Mouse (Mus musculus): ENCODE results near the gene Rpusd4. TPM values are rescaled to one million over a fixed set of nuclear protein-coding genes. Genes with fewer than 3 reads are reported as not detected.

The Rpusd4 gene
- polyA plus RNA-seq, 1 experiment from 2014 or later: 24.2 TPM

GRCm38 (mm10) chr9:35310377-35310776 lies 42.7 kb downstream of the Rpusd4 start:
- no peak overlapping the region for H3K4me2 ChIP-seq (ENCODE audit: low read length)
- whole genome bisulfite sequencing: 68% methylated on average over 6 of the region's 6 CpGs
- H3K4me1 ChIP-seq (ENCODE audit: control insufficient read depth in 2 of 2, insufficient read depth in 2 of 2, low read length in 2 of 2): peaks cover 12 to 19% of the 10 kb centered on the region in 2 experiments
- no peak for ATAC-seq (ENCODE audit: insufficient number of reproducible peaks, insufficient read depth, low FRiP score, low read depth)
- no peak overlapping the region for H3K9ac ChIP-seq (ENCODE audit: low read length)
- H3K4me3 ChIP-seq (ENCODE audit: control insufficient read depth in 1 of 2, insufficient read depth in 1 of 2, low read depth in 1 of 2, low read length in 2 of 2): no peak overlapping the region
- H3K9me3 ChIP-seq (ENCODE audit: control insufficient read depth, low read length): no peaks in the 10 kb centered on the region
- no peaks in the 10 kb centered on the region for H3K36me3 ChIP-seq (ENCODE audit: control insufficient read depth, insufficient read depth, low read length)
- no peak overlapping the region for H3K27ac ChIP-seq (replicated peaks in 1 of 2; ENCODE audit: control insufficient read depth in 1 of 2, insufficient read depth in 1 of 2, low read depth in 2 of 2, low read length in 2 of 2)
- no peaks in the 10 kb centered on the region for H3K27me3 ChIP-seq (ENCODE audit: control insufficient read depth, insufficient read depth, low read length)

DNA sequence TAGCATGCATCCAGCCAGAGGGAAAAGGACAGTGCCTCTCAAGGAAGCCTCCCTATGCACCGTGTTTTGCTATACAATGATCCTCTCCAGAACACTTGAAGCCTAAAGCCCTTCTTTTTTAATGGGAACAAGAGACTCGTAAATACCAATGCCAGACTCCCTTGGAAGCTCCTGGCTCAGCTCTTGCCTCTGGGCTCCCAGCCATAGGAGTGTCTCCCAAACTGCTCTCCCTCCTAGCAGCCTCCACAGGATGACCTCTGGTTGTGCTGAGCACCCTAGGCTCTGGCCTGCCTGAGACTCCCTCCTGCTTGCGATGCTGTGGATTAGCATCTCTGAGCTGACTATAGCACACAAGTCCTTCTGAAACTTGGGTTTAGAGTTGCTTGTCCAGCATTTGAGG lies 44.9 kb downstream of the Rpusd4 start:
- WGBS: 52% methylated on average over 3 of the region's 3 CpGs
- Histone ChIP-seq H3K27ac (replicated peaks in 1 of 2; ENCODE audit: control insufficient read depth in 1 of 2, insufficient read depth in 1 of 2, low read depth in 2 of 2, low read length in 2 of 2) (no peak overlapping the region), H3K4me1 (ENCODE audit: control insufficient read depth in 2 of 2, insufficient read depth in 2 of 2, low read length in 2 of 2) (peaks cover 16 to 24% of the 10 kb centered on the region in 2 experiments), H3K4me3 (ENCODE audit: control insufficient read depth in 1 of 2, insufficient read depth in 1 of 2, low read depth in 1 of 2, low read length in 2 of 2) (no peak overlapping the region), H3K9me3 (ENCODE audit: control insufficient read depth, low read length) (no peaks in the 10 kb centered on the region), H3K4me2 (ENCODE audit: low read length) (no peak overlapping the region), H3K36me3 (ENCODE audit: control insufficient read depth, insufficient read depth, low read length) (no peaks in the 10 kb centered on the region), H3K27me3 (ENCODE audit: control insufficient read depth, insufficient read depth, low read length) (no peaks in the 10 kb centered on the region), H3K9ac (ENCODE audit: low read length) (no peak overlapping the region)
- ATAC-seq (ENCODE audit: insufficient number of reproducible peaks, insufficient read depth, low FRiP score, low read depth): no peak

GRCm38 (mm10) chr9:35313601-35314000 lies 45.9 kb downstream of the Rpusd4 start:
- Histone ChIP-seq H3K4me1 (ENCODE audit: control insufficient read depth in 2 of 2, insufficient read depth in 2 of 2, low read length in 2 of 2) (peaks cover 19 to 24% of the 10 kb centered on the region in 2 experiments), H3K36me3 (ENCODE audit: control insufficient read depth, insufficient read depth, low read length) (no peaks in the 10 kb centered on the region), H3K4me2 (ENCODE audit: low read length) (no peak overlapping the region), H3K9ac (ENCODE audit: low read length) (no peak overlapping the region), H3K4me3 (ENCODE audit: control insufficient read depth in 1 of 2, insufficient read depth in 1 of 2, low read depth in 1 of 2, low read length in 2 of 2) (no peak overlapping the region), H3K27ac (replicated peaks in 1 of 2; ENCODE audit: control insufficient read depth in 1 of 2, insufficient read depth in 1 of 2, low read depth in 2 of 2, low read length in 2 of 2) (no peak overlapping the region; a peak in 1 of 4 replicates), H3K27me3 (ENCODE audit: control insufficient read depth, insufficient read depth, low read length) (no peaks in the 10 kb centered on the region), H3K9me3 (ENCODE audit: control insufficient read depth, low read length) (no peaks in the 10 kb centered on the region)
- WGBS: 28% methylated on average over 4 of the region's 4 CpGs
- no peak for ATAC-seq (ENCODE audit: insufficient number of reproducible peaks, insufficient read depth, low FRiP score, low read depth)

DNA sequence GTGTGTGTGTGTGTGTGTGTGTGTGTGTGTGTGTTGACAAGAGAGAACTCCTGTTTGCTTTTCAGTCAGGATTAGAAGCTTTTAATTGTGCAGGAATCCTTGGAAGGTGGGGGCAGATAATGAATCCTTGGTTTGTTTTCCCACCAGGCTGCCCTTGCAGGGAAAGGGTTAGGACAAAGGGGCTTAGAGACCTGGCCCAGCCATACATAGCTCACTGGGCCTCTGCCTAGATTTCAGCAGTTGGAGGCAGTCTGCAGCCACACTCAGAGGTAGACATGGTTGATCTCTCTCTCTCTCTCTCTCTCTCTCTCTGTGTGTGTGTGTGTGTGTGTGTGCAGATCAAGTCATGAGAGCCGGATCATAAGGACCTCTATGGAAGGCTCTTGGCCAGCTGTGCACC lies 46.6 kb downstream of the Rpusd4 start:
- ATAC-seq (ENCODE audit: insufficient number of reproducible peaks, insufficient read depth, low FRiP score, low read depth): no peak
- Histone ChIP-seq H3K4me1 (ENCODE audit: control insufficient read depth in 2 of 2, insufficient read depth in 2 of 2, low read length in 2 of 2) (peaks cover 19 to 24% of the 10 kb centered on the region in 2 experiments), H3K4me3 (ENCODE audit: control insufficient read depth in 1 of 2, insufficient read depth in 1 of 2, low read depth in 1 of 2, low read length in 2 of 2) (no peak overlapping the region), H3K27me3 (ENCODE audit: control insufficient read depth, insufficient read depth, low read length) (no peaks in the 10 kb centered on the region), H3K9ac (ENCODE audit: low read length) (no peak overlapping the region), H3K36me3 (ENCODE audit: control insufficient read depth, insufficient read depth, low read length) (no peaks in the 10 kb centered on the region), H3K9me3 (ENCODE audit: control insufficient read depth, low read length) (no peaks in the 10 kb centered on the region), H3K4me2 (ENCODE audit: low read length) (no peak overlapping the region), H3K27ac (replicated peaks in 1 of 2; ENCODE audit: control insufficient read depth in 1 of 2, insufficient read depth in 1 of 2, low read depth in 2 of 2, low read length in 2 of 2) (no peak overlapping the region)
- 64% methylated on average over 1 of the region's 1 CpGs for WGBS

DNA sequence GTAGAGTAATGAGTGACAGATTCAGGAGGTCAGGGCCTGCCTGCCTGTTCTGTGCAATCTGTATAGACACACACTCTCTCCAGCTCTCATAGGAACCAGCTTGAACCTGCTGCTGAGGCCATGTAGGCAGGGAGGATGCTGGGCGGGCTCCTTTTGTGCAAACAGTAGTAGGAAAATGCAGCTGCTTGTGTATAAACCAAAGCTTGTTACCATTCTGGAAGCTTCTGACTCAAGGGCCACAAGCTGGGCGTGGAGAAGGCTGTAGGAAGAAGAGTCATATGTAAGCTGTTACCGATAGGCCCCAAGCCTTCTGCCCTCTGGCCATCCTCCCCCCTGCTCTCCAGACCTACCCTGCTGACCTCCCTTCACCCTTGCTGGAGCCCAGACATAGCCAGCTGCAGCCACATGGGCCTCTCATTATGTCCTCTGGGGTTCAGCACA lies 49.1 kb downstream of the Rpusd4 start:
- no peaks in the 10 kb centered on the region for H3K36me3 ChIP-seq (ENCODE audit: control insufficient read depth, insufficient read depth, low read length)
- H3K4me3 ChIP-seq (ENCODE audit: control insufficient read depth in 1 of 2, insufficient read depth in 1 of 2, low read depth in 1 of 2, low read length in 2 of 2): no peak overlapping the region
- no peak overlapping the region for H3K9ac ChIP-seq (ENCODE audit: low read length)
- H3K27me3 ChIP-seq (ENCODE audit: control insufficient read depth, insufficient read depth, low read length): no peaks in the 10 kb centered on the region
- 75% methylated on average over 3 of the region's 3 CpGs for WGBS
- ATAC-seq (ENCODE audit: insufficient number of reproducible peaks, insufficient read depth, low FRiP score, low read depth): no peak
- H3K27ac ChIP-seq (replicated peaks in 1 of 2; ENCODE audit: control insufficient read depth in 1 of 2, insufficient read depth in 1 of 2, low read depth in 2 of 2, low read length in 2 of 2): no peak overlapping the region
- H3K4me2 ChIP-seq (ENCODE audit: low read length): no peak overlapping the region
- H3K4me1 ChIP-seq (ENCODE audit: control insufficient read depth in 2 of 2, insufficient read depth in 2 of 2, low read length in 2 of 2): peaks cover 19 to 24% of the 10 kb centered on the region in 2 experiments
- H3K9me3 ChIP-seq (ENCODE audit: control insufficient read depth, low read length): no peaks in the 10 kb centered on the region

GRCm38 (mm10) chr9:35317233-35317980 lies 49.7 kb downstream of the Rpusd4 start:
- H3K36me3 ChIP-seq (ENCODE audit: control insufficient read depth, insufficient read depth, low read length): no peaks in the 10 kb centered on the region
- no peaks in the 10 kb centered on the region for H3K9me3 ChIP-seq (ENCODE audit: control insufficient read depth, low read length)
- no peak overlapping the region for H3K4me2 ChIP-seq (ENCODE audit: low read length)
- peaks cover 19 to 24% of the 10 kb centered on the region in 2 experiments for H3K4me1 ChIP-seq (ENCODE audit: control insufficient read depth in 2 of 2, insufficient read depth in 2 of 2, low read length in 2 of 2)
- 57% methylated on average over 9 of the region's 9 CpGs for WGBS
- no peak; the same call in 1 of the 2 replicates for ATAC-seq (ENCODE audit: insufficient number of reproducible peaks, insufficient read depth, low FRiP score, low read depth)
- H3K27ac ChIP-seq (replicated peaks in 1 of 2; ENCODE audit: control insufficient read depth in 1 of 2, insufficient read depth in 1 of 2, low read depth in 2 of 2, low read length in 2 of 2): no peak overlapping the region
- no peak overlapping the region for H3K9ac ChIP-seq (ENCODE audit: low read length)
- no peak overlapping the region for H3K4me3 ChIP-seq (ENCODE audit: control insufficient read depth in 1 of 2, insufficient read depth in 1 of 2, low read depth in 1 of 2, low read length in 2 of 2)
- no peaks in the 10 kb centered on the region for H3K27me3 ChIP-seq (ENCODE audit: control insufficient read depth, insufficient read depth, low read length)

DNA sequence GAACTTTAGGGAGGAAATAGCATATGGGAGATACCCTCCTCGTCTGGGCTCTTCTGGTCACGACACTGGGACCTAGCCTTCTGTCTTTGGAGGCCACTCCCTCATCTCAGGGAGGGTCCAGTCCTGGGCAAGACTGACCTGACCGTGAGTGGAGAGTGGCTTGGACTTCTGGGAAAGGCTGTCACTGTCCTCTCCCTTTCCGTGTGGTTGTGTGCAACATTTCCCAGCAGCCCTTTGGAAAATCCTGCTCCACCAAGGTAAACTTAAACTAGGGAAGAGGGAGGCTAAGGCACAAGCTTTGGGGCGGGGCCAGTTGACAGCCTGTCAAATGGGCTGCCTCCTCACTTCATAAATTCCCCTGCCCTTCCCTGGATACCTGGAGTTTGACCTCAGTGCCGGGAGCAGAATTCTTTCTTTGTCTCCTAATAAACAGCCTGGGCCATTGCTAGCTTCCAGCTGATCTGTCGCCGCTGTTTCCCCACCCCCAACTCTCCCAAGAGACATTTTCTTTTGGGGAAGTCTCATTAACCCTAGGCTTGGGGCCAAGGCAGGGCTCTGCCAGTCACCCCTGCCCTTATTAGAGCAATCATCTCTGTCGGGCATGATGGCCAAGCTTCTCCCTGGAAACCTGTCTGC lies 51.0 kb downstream of the Rpusd4 start:
- Histone ChIP-seq H3K27me3 (ENCODE audit: control insufficient read depth, insufficient read depth, low read length) (no peaks in the 10 kb centered on the region), H3K4me1 (ENCODE audit: control insufficient read depth in 2 of 2, insufficient read depth in 2 of 2, low read length in 2 of 2) (peaks cover 13 to 14% of the 10 kb centered on the region in 2 experiments; a peak in 3 of 4 replicates), H3K27ac (replicated peaks in 1 of 2; ENCODE audit: control insufficient read depth in 1 of 2, insufficient read depth in 1 of 2, low read depth in 2 of 2, low read length in 2 of 2) (no peak overlapping the region), H3K4me3 (ENCODE audit: control insufficient read depth in 1 of 2, insufficient read depth in 1 of 2, low read depth in 1 of 2, low read length in 2 of 2) (no peak overlapping the region), H3K9me3 (ENCODE audit: control insufficient read depth, low read length) (no peaks in the 10 kb centered on the region), H3K36me3 (ENCODE audit: control insufficient read depth, insufficient read depth, low read length) (no peaks in the 10 kb centered on the region), H3K4me2 (ENCODE audit: low read length) (no peak overlapping the region), H3K9ac (ENCODE audit: low read length) (no peak overlapping the region)
- WGBS: 48% methylated on average over 9 of the region's 9 CpGs
- ATAC-seq (ENCODE audit: insufficient number of reproducible peaks, insufficient read depth, low FRiP score, low read depth): no peak
